Mouse (Mus musculus): ENCODE results near the gene Rpl10.
A peak's percentile ranks its signal among the peaks of the same experiment; 100 is the strongest.

Gene Rpl10

DNA sequence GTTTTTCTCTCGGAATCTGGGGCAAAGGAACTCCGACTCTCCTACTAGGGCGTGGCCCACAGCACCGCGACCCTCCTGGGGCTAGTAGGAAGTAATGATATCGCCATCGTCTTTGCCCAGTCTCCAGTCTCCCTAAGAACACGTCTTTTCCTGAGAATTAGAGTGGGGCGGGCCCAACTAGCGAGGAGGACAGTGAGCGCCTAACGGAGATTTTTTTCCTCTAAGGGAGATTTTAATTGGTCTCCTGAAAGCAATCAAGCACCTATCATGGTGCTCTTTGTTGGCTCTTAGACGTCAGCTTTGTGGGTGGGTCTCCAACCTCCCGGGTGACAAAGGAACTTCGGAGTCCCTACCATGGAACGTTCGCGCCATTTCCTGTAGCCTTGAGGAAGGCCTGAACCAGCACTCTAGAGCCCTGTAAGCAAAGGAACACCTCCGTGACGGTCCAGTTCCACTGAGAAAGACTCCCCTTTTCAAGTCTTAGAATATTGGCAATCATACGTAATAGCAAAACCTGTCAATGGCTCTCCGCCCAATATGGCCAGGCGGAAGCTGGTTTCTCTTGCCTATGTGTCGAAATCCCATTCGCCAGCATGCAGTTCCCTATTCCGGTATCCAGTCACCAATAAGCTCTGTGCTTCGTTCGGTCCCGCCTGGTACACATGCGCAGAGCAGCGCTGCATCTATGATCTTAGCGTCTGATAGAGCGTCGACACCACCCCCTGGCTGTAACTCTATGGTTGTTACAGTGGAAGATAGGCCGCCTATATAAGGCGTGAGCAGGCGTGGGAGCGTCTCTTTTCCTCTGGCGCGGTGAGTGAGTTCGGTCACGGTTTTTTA, at the start of gene Rpl10:
Rpl10 (plus strand) TSS at position 751 of the 840 bp plus-strand sequence.
- peak; percentile 94 for DNase-seq

GRCm38 (mm10) chrX:74230038-74230437, 40.6 kb upstream of the Rpl10 start:
- no peak for DNase-seq

DNA sequence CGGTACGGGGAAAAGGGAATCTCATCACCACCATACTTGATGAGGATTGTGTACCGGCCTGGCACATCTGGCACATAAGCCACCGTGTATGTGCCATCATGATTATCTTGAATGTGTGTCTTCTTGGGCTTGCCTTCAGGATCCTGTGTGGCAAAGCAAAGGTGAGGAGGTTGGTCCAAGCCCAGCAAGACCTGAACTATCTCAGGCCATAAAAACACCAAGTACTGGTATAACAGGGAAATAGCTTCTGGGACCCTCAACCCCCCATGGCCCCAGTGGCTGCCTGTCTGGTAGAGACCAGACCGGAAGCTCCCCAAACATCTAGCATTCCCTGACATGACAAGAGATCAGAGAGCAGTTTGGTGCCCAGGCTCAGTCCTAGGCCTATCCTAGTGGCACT, 37.4 kb upstream of the Rpl10 start:
- no peak for DNase-seq

DNA sequence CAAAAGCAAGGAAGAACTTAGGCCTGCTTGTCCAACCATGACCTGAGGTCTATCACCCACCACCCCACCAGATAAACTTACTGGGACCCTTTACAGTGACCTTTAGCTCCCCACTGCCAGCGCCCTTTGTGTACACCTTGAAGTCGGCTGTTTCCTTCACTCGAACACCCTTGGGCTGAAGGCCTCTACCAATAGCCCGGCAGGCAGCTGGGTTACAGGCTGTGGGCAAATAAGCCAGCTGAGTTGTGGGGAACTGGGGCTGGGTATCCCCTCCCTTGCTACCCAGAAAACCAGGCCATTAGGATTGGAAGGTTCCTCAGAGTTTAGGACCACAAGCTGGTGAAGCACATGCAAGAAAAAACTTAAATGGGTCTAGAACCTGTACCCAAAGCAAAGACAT, 30.3 kb upstream of the Rpl10 start:
- DNase-seq, result no peak

GRCm38 (mm10) chrX:74243396-74243795, 27.2 kb upstream of the Rpl10 start:
- no peak for DNase-seq

- peak; percentile 67 for DNase-seq
Measured at GRCm38 (mm10) chrX:74243807-74244206, 26.8 kb upstream of the Rpl10 start.

DNA sequence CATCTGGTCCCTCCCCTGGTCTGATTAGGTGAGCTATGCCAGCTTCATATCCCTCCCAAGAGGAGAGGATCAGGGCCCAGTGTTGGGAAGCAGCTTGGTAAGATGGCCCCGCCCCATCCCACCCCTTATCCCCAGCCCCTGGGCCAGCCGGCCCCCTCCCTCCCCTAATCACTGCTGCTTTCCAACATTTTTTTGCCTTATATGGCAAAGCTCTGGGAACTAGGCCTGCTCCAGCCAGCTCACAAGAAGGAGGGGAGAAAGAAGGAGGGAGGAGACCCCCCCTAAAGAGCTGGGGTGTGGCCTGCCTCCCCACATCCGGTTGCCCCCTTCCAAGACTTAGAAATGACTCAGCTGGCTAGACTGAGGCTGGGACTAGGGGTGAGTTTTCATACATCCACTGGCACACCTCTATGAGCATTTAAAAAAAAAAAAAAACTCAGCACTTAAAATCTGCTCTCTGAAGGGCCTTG, 26.0 kb upstream of the Rpl10 start:
- peak; percentile 48 for DNase-seq

- no peak for DNase-seq
Measured at GRCm38 (mm10) chrX:74245107-74245506, 25.5 kb upstream of the Rpl10 start.

DNA sequence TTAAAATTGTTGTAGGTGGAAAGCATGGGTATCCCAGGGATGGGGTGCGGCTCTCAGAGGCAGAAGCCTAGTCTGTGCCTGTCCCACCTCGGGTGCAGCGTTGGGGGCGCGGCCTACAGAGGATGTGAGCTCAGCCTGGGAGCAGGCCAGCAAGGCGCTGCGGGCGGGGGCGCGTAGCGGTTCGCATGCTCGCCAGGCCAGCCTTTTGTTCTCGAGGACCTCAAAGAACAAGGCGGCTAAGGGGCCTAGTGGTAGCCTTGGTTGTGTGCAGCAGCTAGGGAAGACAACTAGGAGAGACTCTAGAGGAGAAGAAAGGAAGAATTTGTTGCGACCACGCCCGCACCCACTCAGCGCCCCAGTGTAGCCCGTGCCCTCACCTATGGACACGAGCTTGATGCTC, 24.9 kb upstream of the Rpl10 start:
- DNase-seq, result peak; percentile 72

- DNase-seq, result peak; percentile 86
Measured at GRCm38 (mm10) chrX:74246213-74246681, 24.4 kb upstream of the Rpl10 start.

- no peak for DNase-seq
Measured at GRCm38 (mm10) chrX:74246693-74247092, 23.9 kb upstream of the Rpl10 start.

GRCm38 (mm10) chrX:74248651-74249050, 22.0 kb upstream of the Rpl10 start:
- peak; percentile 68 for DNase-seq

- peak; percentile 59 for DNase-seq
Measured at GRCm38 (mm10) chrX:74249615-74250014, 21.0 kb upstream of the Rpl10 start, which contains the start of gene Flna. Flna (minus strand) TSS chrX:74249820.

GRCm38 (mm10) chrX:74254153-74254887, 16.3 kb upstream of the Rpl10 start, which contains the start of gene Emd:
Emd (plus strand) TSS chrX:74254687.
- DNase-seq, result peak; percentile 90

DNA sequence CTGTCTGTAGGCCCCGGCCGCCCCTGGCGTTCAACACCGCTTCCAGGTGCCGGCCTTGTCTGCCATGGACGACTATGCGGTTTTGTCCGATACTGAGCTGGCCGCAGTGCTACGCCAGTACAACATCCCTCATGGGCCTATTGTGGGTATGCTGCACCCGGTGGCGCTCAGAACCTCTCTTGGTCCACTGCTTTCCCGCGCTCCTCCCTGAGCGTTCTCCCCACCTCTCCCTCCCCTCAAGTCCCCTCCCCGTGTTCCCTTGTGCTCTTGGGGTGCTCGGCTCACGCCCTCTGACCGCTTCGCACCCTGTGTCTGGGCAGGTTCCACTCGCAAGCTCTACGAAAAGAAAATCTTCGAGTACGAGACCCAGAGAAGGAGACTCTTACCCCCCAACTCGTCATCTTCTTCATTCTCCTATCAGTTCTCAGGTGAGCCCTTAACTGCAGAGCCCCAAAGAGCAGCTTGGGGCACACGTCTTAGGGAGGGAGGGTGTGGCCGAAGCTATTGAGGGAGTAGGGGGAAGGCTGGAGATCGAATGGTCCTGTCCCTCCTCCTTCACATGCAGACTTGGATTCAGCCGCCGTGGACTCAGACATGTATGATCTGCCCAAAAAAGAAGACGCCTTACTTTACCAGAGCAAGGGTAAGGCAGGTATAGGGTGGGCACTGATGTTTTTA, 15.6 kb upstream of the Rpl10 start:
- DNase-seq, result peak; percentile 20

DNA sequence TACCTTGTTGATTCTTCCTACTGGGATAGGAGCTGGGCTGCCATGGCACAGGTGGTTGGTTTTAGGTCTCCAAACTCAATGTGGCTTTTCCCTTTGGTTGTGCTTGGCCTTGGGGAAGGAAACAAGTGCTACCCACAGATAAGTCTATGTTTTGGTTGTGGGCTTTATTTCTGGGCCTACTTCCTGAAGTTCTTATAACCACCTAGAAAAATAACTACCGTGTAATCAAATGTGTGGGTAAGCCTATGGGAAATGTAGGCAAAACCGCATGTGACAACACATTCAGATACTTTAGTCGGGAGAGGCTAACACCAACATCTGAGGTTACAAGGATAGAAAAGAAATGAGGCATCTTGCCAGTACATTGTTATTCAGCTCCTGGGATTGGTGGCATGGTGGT, 12.9 kb upstream of the Rpl10 start:
- DNase-seq, result no peak

DNA sequence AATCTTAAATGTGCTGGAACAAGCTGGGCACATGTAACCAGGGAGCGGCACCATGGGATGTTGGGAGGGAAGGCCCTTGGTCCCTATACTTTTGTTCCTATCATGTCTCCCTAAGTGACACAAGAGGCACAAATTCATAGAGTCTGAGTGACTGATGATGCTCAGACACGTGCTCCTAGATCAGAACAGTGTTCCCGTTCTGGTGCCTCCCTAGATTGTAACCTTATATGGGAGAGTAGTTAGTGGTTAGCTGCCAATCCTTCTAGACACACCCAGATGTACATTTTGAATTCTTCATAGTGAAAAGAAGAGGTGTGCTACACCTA, 913 bp upstream of the Rpl10 start:
- DNase-seq, result no peak

- peak; percentile 45 for DNase-seq
Measured at GRCm38 (mm10) chrX:74270902-74271551, 415 bp downstream of the Rpl10 start.

DNA sequence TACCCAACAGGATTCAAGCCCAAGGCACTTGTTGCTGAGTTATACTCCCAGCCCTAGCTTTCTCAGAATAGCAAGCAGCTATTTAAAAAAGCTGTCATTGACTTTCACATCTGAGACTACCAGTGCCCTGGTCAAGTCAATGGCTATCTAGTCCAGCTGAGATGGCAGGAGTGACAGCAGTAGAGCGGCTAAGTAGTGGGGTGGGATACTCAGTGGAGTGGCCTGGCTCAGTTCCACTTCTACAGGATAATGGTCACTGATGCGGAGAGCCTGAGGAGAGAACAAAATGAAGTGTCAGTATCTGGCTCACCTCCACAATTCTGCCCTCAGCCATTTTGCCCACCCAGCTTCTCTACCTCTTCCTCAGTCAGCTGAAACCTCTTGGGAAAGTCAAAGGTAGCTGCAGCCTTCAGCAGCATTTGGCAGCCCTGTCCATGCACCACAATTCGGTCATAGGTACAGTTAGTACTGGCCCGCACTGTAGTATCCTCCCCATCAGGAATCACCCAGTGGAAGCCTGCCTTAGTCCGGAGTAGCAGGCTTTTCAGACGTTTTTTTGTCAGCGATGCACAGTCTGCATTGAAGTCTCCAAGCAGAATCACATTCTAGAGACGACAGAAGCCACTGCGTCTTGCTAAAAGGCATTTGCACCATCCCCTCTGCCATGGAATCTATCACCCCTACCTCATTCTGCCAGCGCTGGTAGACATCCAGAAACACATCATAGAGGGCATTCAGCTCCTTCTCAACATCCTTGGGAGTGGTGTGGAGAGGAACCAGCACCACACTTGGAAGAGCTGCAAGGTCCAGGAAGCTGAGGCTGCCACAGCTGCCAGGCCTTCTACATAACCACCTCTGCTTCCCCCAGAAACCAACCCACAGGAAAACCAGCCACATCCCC, 3.1 kb downstream of the Rpl10 start:
- no peak for DNase-seq

DNA sequence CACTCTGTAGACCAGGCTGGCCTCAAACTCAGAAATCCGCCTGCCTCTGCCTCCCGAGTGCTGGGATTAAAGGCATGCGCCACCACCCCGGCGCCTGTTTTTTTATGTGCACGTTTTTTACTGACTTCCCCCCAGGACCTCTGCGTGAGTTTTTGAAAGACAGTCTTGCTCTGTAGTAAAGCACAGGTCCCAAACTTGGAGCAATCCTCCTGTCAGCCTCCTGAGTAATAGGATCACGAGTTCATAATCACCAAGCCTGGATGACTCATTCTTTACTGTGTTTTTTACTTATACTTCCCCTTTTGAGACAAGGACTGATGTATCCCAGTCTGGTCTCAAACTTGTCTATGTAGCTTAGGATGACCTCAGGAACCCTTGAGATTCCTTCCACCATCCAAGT, 7.3 kb downstream of the Rpl10 start:
- no peak for DNase-seq

DNA sequence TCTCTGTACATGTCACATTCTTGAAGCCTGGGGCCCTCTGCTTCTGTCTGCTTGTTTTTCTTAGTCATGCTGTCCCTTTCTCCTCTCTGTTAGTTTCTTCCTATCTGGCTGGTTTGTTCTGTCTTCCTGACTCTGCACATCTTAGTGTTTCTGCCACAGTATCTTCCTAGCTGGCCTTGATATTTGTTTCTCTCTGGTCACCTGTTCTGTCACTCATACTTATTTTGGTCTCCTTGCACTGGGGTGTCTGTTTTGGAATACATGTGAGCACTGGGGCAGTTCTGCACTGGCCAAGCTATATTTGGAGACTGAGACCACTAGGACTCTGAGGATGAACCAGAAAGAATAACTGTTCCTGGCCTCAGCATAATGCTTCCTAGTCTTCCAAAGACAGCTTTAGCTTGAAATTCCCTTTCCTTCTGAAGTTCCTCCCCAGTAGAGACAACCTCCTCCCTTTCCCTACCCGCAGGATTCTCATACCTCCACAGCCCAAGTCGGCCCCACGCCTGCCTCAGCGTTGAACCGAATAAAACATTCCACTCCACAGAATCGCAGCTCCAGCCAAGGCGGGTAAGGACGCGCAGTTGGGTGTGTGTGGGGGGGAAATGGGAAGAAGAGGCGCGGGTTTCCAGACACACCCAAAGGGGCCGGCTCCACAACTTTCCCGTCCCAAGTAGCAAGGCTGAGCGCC, 10.6 kb downstream of the Rpl10 start:
- peak; percentile 23 for DNase-seq
